Mouse (Mus musculus): ENCODE data around the gene Foxn3. TPM values are rescaled to one million over a fixed set of nuclear protein-coding genes. Genes with fewer than 3 reads are reported as not detected.

Foxn3 gene
- total RNA-seq, 2 experiments from 2014 or later = 95.0 to 97.1 TPM

- no peak for DNase-seq (ENCODE audit: low spot score in 2 of 2)
Measured at GRCm38 (mm10) chr12:99467884-99468311, 95.5 kb downstream of the Foxn3 start.

- no peak for DNase-seq (ENCODE audit: low spot score in 2 of 2)
Measured at GRCm38 (mm10) chr12:99467256-99467883, 96.0 kb downstream of the Foxn3 start.

- DNase-seq (ENCODE audit: low spot score in 2 of 2) = no peak
Measured at GRCm38 (mm10) chr12:99466426-99466825, 97.0 kb downstream of the Foxn3 start.

- DNase-seq (ENCODE audit: low spot score in 2 of 2) = no peak
Measured at GRCm38 (mm10) chr12:99464291-99464690, 99.1 kb downstream of the Foxn3 start.

GRCm38 (mm10) chr12:99462846-99463245 is 100.5 kb downstream of the Foxn3 start:
- DNase-seq (ENCODE audit: low spot score in 2 of 2) = no peak

- no peak for DNase-seq (ENCODE audit: low spot score in 2 of 2)
Measured at GRCm38 (mm10) chr12:99462302-99462701, 101.1 kb downstream of the Foxn3 start.

- no peak for DNase-seq (ENCODE audit: low spot score in 2 of 2)
Measured at GRCm38 (mm10) chr12:99457521-99458205, 105.7 kb downstream of the Foxn3 start.

GRCm38 (mm10) chr12:99455580-99455979 is 107.8 kb downstream of the Foxn3 start:
- no peak for DNase-seq (ENCODE audit: low spot score in 2 of 2)

GRCm38 (mm10) chr12:99454394-99454793 is 109.0 kb downstream of the Foxn3 start:
- DNase-seq (ENCODE audit: low spot score in 2 of 2) = no peak

- no peak for DNase-seq (ENCODE audit: low spot score in 2 of 2)
Measured at GRCm38 (mm10) chr12:99453797-99454196, 109.6 kb downstream of the Foxn3 start.

GRCm38 (mm10) chr12:99450076-99450475 is 113.3 kb downstream of the Foxn3 start:
- no peak for DNase-seq (ENCODE audit: low spot score in 2 of 2)

- DNase-seq (ENCODE audit: low spot score in 2 of 2) = no peak
Measured at GRCm38 (mm10) chr12:99447791-99448190, 115.6 kb downstream of the Foxn3 start.

- DNase-seq (ENCODE audit: low spot score in 2 of 2) = no peak
Measured at GRCm38 (mm10) chr12:99445018-99445674, 118.2 kb downstream of the Foxn3 start.

- DNase-seq (ENCODE audit: low spot score in 2 of 2) = no peak
Measured at GRCm38 (mm10) chr12:99442819-99443218, 120.6 kb downstream of the Foxn3 start.

- no peak for DNase-seq (ENCODE audit: low spot score in 2 of 2)
Measured at GRCm38 (mm10) chr12:99440953-99441352, 122.4 kb downstream of the Foxn3 start.

- no peak for DNase-seq (ENCODE audit: low spot score in 2 of 2)
Measured at GRCm38 (mm10) chr12:99440022-99440421, 123.4 kb downstream of the Foxn3 start.

- DNase-seq (ENCODE audit: low spot score in 2 of 2) = no peak
Measured at GRCm38 (mm10) chr12:99435189-99435588, 128.2 kb downstream of the Foxn3 start.

- DNase-seq (ENCODE audit: low spot score in 2 of 2) = no peak
Measured at GRCm38 (mm10) chr12:99433402-99433801, 130.0 kb downstream of the Foxn3 start.

- no peak for DNase-seq (ENCODE audit: low spot score in 2 of 2)
Measured at GRCm38 (mm10) chr12:99431541-99431940, 131.8 kb downstream of the Foxn3 start.

GRCm38 (mm10) chr12:99430992-99431391 is 132.4 kb downstream of the Foxn3 start:
- no peak for DNase-seq (ENCODE audit: low spot score in 2 of 2)

GRCm38 (mm10) chr12:99429101-99429500 is 134.3 kb downstream of the Foxn3 start:
- no peak for DNase-seq (ENCODE audit: low spot score in 2 of 2)

- DNase-seq (ENCODE audit: low spot score in 2 of 2) = no peak
Measured at GRCm38 (mm10) chr12:99426207-99426916, 137.0 kb downstream of the Foxn3 start.

All from adrenal gland, postnatal 4 days (tissue).